Mouse (Mus musculus) layer of hippocampus, adult 11-12 months (tissue): ENCODE results near the gene Gm960.

ENCODE experiments used
- DNase-seq: peaks from one replicate; pipeline ENCODE4 v3.0.0; 2022; ENCODE audit warnings: low spot score

The Gm960 gene

GRCm38 (mm10) chr19:4698205-4698677, at the start of gene Gm960:
Gene Gm960 (minus strand): TSS chr19:4698668.
- DNase-seq = peak; percentile 81

GRCm38 (mm10) chr19:4747631-4748312, 49.3 kb upstream of the Gm960 start:
- DNase-seq = no peak

- no peak for DNase-seq
Observed at GRCm38 (mm10) chr19:4746611-4747010, 48.1 kb upstream of the Gm960 start.

- no peak for DNase-seq
Observed at GRCm38 (mm10) chr19:4745681-4746080, 47.2 kb upstream of the Gm960 start.

- DNase-seq = no peak
Observed at GRCm38 (mm10) chr19:4745057-4745456, 46.6 kb upstream of the Gm960 start.

- no peak for DNase-seq
Observed at GRCm38 (mm10) chr19:4744026-4744425, 45.6 kb upstream of the Gm960 start.

GRCm38 (mm10) chr19:4743524-4743923, 45.1 kb upstream of the Gm960 start:
- no peak for DNase-seq

- no peak for DNase-seq
Observed at GRCm38 (mm10) chr19:4742229-4742628, 43.8 kb upstream of the Gm960 start.

- no peak for DNase-seq
Observed at GRCm38 (mm10) chr19:4741482-4741881, 43.0 kb upstream of the Gm960 start.

GRCm38 (mm10) chr19:4739762-4740161, 41.3 kb upstream of the Gm960 start:
- no peak for DNase-seq

GRCm38 (mm10) chr19:4739053-4739452, 40.6 kb upstream of the Gm960 start:
- DNase-seq = no peak

- DNase-seq = no peak
Observed at GRCm38 (mm10) chr19:4737866-4738265, 39.4 kb upstream of the Gm960 start.

- no peak for DNase-seq
Observed at GRCm38 (mm10) chr19:4733052-4733451, 34.6 kb upstream of the Gm960 start.

GRCm38 (mm10) chr19:4729186-4729585, 30.7 kb upstream of the Gm960 start:
- no peak for DNase-seq

- DNase-seq = no peak
Observed at GRCm38 (mm10) chr19:4720671-4721244, 22.3 kb upstream of the Gm960 start.

GRCm38 (mm10) chr19:4720112-4720511, 21.6 kb upstream of the Gm960 start:
- no peak for DNase-seq

GRCm38 (mm10) chr19:4719351-4719764, 20.9 kb upstream of the Gm960 start:
- no peak for DNase-seq

GRCm38 (mm10) chr19:4718716-4719115, 20.2 kb upstream of the Gm960 start:
- DNase-seq = no peak

- DNase-seq = no peak
Observed at GRCm38 (mm10) chr19:4717281-4717680, 18.8 kb upstream of the Gm960 start.

GRCm38 (mm10) chr19:4716756-4717155, 18.3 kb upstream of the Gm960 start:
- no peak for DNase-seq

- DNase-seq = no peak
Observed at GRCm38 (mm10) chr19:4713886-4714285, 15.4 kb upstream of the Gm960 start.

- DNase-seq = no peak
Observed at GRCm38 (mm10) chr19:4712781-4713526, 14.5 kb upstream of the Gm960 start.

- no peak for DNase-seq
Observed at GRCm38 (mm10) chr19:4712156-4712780, 13.8 kb upstream of the Gm960 start.
